Mouse (Mus musculus): ENCODE measurements around the gene Tmem208.
A peak's percentile ranks its signal among the peaks of the same experiment; 100 is the strongest.
"Not testable (repeated sequence)": the region's sequence is repeated elsewhere in the genome, so short reads cannot be mapped to it uniquely, and the experiment has no call there.

The Tmem208 gene

DNA sequence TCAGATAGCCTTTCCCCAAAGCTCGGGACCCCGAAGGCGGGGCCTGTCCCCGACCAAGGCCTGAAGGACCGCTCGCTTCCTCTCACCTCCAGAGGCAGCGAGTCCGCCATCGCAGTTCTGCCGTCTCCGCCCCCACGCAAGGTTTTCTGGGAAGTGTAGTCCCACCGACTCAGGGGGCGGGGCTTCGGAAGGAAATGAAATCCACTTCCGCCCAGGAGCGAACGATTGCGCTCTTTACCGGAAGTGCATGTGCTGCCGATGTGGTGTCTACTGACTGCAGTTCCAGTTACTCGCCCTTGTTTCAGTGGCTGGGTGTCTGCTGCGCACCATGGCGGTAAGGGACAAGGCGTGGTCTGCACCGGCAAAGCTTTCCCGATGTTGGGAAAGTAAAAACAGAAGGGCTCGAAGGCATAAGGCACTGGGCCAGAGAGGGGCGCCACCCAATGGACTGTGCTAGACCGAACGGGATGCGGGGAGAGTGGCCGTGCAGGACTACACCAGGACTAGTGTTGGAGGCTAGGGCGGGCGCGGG is at the start of gene Tmem208, which contains the start of gene Lrrc29:
Tmem208 (plus strand) TSS at position 214 of the 532 bp plus-strand sequence.
Lrrc29 (minus strand) TSS at position 138 of the 532 bp plus-strand sequence.
- peak; percentile 95 to 96 for DNase-seq (ENCODE audit: low spot score in 2 of 2)

DNA sequence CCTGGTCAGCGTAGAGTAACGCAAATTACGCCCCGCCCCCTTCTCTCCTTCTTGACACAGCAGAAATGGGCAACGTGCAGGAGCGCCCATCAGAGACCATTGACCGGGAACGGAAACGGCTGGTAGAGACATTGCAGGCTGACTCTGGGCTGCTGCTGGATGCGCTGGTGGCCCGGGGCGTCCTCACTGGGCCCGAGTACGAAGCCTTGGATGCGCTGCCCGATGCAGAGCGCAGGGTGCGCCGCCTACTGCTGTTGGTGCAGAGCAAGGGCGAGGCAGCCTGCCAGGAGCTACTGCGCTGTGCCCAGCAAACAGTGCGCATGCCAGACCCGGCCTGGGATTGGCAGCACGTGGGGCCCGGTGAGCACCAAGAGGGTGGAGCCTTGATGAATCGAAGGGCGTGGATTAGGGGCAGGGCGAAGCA is 47.2 kb upstream of the Tmem208 start:
- peak; percentile 52 to 80 for DNase-seq (ENCODE audit: low spot score in 2 of 2)

DNA sequence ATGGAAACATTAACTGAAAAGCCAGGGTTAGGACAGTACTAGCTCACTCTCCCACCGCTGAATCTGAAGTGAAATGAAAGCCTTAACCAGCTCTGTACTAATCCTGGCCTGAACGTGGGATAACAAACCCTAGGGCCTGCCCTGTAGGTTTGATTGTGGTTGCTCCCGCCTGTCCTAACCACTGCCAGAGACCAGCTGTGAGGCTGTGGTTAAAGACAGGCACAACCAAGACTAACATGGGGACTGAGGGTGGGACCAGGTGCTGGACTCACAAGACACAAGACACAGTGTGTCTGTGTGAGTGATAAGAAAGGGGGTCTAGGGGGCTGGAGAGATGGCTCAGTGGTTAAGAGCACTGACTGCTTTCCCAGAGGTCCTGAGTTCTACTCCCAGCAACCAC is 45.6 kb upstream of the Tmem208 start:
- no peak for DNase-seq (ENCODE audit: low spot score in 2 of 2)

DNA sequence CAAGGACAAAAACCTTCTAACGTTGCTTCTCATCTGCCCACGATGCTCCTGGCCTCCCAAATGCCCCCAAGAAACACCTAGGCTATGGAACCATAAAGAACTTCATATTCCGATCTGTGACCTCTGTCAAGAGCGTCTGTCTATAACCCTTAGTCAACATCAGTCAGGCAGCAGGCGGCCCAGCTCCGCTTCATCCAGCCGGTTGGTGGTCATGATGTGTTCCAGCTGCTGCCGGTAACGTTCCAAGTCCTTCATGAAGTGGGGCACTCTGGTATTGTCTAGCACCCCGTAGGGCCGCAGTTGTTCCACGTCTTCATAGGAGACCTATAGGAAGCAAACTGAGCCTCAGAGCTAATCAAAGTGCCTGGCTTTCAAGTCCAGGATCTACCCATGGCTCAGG is 44.3 kb upstream of the Tmem208 start:
- no peak for DNase-seq (ENCODE audit: low spot score in 2 of 2)

DNA sequence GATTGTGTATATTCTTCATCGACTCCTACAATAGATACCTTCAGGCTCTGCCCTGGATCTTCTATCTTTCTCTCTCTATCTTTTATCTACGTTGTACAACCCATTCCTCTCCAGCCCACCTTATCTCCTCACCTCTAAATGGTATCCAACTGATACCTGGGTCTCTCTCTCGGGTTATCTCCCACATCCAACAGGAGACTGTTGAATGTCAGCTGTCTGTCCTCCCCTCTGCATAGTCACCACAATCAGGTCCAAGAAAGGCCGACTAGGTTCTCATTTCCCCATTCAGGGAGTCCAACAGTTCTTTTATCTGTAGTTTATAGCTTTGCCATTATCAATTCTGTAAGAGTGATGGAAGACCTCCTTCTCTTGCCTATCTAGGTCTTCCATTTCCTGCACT is 43.9 kb upstream of the Tmem208 start:
- DNase-seq (ENCODE audit: low spot score in 2 of 2) = no peak

DNA sequence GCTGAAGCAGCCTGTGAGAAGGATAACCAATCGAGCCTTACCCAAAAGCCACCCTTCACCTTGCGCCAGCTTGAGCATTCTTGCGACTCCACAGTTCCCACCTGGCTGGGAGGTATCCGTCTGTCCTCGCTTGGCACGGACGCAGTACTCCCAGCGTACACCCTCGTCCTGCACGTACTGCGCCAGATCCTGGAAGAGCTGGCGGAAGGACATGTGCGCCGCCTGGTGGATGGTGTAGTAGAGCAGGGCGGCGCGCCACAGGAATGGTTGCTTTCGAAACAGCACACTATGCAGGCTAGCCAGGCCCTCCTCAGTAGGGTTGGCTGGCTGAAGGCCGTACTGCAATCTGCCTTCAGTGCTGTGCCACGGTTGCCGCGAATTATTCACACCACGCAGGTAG is 43.1 kb upstream of the Tmem208 start:
- no peak for DNase-seq (ENCODE audit: low spot score in 2 of 2)

DNA sequence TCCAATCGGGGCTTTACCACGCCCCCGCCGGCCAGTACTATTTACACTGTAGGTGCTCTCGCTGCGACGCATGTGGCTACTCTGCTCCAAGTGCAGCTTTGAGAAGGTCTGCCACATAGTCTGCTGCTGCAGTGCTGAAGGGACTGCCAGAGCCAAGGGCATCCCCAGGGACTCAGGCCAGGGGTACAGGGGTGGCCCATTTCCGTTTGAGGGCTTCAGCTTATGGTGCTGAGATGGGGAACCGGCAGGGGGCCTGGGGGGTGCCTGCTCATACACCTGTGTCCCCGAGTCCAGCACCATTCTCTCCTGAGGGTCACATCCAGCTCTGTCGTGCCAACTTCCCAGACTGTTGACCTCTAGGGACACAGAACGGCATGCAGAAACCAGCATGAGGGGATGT is 40.6 kb upstream of the Tmem208 start:
- no peak for DNase-seq (ENCODE audit: low spot score in 2 of 2)

DNA sequence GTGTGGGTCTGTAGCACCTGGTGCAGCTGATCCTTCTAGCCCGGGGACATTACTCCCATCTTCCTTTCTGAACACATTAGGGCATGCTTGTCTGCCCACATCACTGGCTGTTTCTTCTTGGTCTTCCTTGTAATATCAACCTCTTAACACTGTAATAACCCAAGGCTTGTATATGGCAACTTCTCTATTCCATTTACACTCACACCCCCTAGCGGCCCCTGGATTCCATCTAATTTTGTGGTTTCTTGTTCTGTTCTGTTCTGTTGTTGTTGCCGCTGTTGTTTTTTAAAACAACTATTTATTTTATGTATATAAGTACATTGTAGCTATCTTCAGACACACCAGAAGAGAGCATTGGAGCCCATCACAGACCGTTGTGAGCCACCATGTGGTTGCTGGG is 39.2 kb upstream of the Tmem208 start:
- DNase-seq (ENCODE audit: low spot score in 2 of 2) = no peak

DNA sequence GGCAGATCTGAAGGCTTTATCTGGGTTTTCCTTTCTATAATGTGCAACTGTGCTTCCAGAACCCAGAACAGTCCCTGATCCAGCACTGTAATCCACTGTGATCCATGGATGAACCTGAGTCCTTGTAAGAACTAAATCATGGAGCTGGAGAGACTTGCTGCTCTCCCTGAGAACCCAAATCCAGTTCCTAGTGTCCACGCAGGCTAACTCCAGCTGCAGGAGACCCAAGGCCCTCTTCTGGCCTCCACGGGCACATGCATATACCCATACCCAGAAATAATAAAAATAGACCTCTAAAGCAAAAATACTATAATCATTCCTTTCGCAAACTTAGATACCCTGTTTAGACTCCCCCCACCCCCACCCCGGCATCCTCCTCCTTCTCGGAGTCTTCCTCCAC is 37.9 kb upstream of the Tmem208 start:
- no peak for DNase-seq (ENCODE audit: low spot score in 2 of 2)

DNA sequence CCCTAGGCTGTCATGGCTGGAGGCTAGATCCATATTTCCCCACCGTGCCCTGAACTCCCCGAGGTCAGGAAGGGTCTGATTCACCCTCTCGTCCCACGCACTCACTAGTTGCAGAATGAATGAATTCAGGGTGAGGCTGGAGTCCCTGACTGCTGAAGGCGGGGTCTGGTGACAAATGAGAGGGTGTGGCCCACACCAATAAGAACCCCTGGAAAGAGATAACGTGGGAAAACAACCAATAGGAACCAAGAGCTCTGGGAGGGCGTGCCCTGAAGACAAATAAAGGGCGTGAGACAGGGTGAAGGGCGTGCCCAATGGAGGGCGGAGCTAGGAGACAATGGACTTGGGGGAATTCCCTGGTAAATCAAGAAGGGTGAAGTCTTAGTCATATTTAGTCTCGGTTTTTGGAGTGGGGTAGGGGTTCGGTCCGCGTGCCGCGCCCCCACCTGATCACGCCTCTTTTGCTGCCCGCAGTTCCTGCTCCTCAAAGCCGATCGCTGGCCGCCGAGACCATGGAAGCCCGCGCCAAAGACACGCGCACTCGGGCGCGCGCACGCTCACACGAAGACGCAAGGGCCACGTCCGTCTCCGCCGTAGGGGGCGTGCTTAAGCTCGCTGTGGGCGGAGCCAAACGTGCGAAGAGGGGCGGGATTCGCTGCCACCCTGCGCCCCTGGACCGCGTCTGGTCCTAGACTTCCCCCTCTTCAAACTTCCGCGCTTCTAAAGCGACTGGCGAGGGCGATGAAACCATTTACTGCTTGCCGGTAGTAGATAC is 37.0 kb upstream of the Tmem208 start:
- peak; percentile 90 to 97 for DNase-seq (ENCODE audit: low spot score in 2 of 2)

DNA sequence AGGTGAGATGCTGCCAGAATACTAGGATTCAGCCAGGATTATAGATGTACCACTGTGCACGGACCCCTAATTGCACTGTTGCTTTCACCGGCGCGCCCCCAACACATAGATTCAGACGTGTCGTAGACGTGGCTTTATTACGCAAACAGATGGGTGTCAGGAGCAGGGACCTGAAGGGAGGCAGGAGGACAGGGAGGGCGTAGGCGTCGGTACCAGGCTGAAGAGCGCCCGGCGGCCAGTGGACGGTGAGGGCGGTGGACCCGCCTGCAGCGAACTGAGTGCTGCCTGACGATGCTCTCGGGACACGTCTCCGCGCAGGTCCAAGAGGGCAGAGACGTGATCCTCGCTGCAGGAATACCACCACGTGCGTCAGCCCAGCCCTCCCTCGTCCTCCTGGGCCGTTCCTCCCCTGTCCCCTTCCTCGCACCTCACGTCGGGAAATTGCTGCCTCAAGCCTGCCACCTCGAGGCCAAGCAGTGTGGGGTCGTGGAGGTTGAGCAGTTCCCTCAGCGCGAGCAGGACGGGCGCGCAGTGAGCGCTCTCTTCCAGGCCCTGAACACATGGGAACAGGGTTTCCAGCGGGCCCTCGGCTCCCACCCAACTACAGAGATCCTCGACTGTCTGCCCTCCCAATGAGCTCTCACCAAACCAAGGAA is 36.2 kb upstream of the Tmem208 start, which contains the start of gene 4931428F04Rik:
4931428F04Rik (minus strand) TSS at position 60 of the 656 bp plus-strand sequence.
- peak in 1 of 2 experiments; percentile 64 for DNase-seq (ENCODE audit: low spot score in 2 of 2)

DNA sequence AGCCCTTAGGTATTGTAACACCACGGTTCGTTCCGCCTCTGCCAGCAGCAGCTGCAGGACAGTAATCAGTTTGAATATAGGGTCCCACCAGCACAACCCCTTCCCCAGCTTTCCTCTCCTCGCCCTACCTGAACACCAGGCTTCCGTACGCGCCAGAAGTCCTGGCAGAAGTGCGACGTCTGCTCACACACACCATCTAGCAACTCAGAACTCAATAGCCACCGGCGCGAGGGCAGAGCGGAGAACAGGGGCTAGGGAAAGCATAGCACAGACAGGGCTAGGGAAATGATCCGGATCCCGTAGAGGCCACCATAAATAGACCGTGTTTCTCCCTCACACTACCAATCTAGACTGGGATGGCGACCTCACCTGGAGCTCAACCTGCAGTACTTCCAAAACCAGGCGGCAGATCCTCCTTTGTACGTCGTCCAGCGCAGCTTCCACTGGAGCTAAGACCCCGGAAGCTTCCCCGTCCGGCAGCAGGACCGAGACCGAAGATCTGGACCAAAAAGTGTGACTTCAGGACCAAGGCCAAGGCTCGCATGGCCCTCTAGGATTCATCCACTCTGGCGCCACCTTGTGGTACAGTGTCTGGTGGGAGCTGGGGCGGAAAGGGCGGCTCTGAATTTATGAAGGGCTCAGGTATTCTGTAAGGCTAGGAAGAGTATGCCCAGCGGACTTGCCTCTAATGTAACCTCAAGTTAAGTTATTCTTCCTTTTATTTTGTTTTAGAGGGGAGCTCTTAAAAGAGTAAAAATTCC is 35.4 kb upstream of the Tmem208 start:
- peak; percentile 81 to 92 for DNase-seq (ENCODE audit: low spot score in 2 of 2)

DNA sequence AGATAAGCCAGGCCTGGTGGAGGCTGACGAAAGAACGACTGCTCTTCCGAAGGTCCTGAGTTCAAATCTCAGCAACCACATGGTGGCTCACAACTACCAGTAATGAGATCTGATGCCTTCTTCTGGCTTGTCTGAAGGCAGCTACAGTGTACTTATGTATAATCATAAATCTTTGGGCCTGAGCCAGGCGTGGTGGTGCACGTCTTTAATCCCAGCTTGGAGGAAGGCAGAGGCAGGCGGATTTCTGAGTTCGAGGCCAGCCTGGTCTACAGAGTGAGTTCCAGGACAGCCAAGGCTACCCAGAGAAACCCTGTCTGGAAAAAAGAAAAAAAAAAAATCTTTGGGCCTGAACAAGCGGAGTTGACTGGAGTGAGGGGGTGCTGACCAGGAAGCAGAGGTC is 34.8 kb upstream of the Tmem208 start:
- not testable (repeated sequence) for DNase-seq (ENCODE audit: low spot score in 2 of 2)

DNA sequence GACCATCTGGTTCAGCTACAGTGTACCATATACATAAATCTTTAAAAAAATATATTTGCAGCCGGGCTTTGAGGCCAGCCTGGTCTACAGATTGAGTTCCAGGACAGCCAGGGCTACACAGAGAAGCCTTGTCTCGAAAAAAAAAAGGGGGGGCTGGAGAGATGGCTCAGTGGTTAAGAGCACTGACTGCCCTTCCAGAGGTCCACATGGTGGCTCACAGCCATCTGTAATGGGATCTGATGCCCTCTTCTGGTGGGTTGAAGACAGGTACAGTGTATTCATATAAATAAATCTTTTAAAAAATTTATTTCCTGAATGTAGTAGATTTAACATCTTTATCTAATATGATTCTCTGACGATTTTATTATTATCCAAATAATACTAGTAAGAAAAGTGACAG is 34.4 kb upstream of the Tmem208 start:
- not testable (repeated sequence) for DNase-seq (ENCODE audit: low spot score in 2 of 2)

DNA sequence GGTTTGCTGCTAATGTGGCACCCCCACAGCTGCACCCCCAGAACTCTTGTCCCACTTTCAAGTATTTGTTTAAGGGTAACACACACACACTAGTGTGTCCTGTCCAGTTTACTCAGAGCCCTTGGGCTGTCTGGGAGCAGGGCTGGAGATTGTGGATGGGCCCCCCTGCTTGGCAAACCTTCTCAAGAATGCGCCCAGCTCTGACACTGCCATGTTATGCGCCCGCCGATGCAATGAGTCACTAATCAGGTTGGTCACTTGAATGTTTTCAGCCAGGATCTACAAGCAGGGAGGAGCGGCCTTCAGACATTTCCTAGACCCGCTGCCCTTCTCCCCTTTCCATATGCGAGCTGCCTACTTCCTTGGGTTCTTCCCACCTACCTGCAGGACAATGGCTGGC is 33.7 kb upstream of the Tmem208 start:
- DNase-seq (ENCODE audit: low spot score in 2 of 2) = no peak

DNA sequence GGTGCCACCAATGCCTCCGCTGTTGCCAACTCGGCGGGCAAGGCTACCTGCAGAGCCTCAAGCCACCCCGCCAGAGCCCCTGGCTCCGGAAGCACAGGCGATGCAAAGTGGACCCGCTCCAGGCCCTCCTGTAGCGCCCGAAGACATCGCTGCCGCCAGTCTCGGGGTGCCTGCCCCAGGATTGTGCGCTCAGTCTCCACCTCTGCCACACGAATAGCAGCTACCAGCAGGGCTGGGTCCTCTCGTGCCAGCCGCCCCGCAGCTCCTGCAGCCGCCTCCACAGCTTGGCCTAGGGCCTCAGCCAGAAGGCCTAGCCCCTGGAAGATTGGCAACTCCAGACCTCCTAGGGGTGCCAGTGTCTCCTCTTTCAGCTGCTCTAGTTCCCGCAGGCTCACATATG is 32.7 kb upstream of the Tmem208 start:
- DNase-seq (ENCODE audit: low spot score in 2 of 2) = peak in 1 of 2 experiments; percentile 49

DNA sequence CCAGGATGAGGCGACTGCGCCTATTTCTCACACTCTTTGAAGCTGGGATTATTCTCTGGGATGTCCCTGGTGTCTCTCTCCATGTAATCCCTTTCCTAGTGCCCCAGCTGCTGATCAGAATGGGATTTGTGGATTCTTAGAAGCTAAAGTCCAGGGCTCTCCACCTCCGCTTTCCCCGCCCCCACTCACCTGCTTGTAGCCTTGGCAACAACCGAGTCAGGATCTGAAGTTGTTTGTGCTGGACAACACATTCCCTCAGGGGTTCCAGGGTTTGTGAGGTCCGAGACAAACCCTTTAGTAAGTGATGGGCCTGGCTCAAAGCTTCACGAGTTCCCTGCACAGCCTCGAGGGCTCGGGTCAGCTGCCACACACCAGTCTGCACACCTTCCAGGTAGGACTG is 31.4 kb upstream of the Tmem208 start:
- no peak for DNase-seq (ENCODE audit: low spot score in 2 of 2)

DNA sequence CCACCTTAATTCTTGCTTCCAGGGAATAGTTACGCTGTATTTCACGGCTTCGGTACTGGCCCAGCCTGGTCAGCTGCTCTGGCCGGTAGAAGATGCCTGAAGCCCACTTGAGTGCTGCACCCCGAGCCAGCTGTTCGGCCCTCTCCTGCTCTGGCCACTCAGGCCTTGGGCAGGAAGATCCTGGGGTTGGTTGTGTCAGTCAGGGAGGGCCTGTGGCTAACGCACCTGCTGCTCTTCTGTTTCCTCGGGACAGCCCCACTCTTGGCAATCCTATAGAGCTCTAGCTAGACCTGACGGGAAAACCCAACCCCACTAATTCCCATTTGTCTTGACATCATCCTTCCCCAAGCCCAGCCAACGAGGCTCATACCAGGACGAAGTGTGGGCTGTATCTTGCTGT is 30.9 kb upstream of the Tmem208 start:
- no peak for DNase-seq (ENCODE audit: low spot score in 2 of 2)

DNA sequence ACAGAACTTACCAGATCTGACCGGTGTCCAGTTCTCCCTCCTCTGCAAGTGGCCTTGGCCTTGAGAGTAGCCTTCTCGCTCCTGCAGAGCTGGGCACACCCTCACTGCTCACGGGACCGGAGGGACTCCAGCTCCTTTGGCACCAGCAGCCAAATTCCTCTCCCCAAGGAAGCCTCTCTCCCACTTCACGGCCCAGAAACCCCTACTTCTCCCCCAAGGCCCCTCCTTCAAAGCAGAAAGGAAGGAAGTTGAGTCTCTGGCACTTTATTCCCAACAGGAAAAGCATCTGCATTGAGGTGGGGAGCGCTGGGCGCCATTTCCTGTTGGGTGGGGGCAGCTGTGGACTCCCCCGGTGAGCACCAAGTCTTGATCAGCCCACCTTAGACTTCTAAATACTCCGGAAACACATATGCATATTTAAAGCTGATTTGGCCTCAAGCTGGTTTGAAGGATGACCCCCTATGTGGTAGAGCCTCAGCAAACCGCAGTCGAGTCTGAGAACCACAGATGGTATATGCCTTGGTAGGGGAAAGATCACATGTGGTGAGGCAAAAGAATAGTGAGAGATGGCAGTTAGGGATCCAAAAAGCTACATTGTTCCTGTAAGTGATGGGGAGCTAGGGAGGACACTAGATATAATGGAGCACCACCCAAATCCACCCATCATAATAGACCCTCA is 30.1 kb upstream of the Tmem208 start, which contains the start of gene Exoc3l:
Exoc3l (minus strand) TSS at position 207 of the 679 bp plus-strand sequence.
- no peak for DNase-seq (ENCODE audit: low spot score in 2 of 2)

DNA sequence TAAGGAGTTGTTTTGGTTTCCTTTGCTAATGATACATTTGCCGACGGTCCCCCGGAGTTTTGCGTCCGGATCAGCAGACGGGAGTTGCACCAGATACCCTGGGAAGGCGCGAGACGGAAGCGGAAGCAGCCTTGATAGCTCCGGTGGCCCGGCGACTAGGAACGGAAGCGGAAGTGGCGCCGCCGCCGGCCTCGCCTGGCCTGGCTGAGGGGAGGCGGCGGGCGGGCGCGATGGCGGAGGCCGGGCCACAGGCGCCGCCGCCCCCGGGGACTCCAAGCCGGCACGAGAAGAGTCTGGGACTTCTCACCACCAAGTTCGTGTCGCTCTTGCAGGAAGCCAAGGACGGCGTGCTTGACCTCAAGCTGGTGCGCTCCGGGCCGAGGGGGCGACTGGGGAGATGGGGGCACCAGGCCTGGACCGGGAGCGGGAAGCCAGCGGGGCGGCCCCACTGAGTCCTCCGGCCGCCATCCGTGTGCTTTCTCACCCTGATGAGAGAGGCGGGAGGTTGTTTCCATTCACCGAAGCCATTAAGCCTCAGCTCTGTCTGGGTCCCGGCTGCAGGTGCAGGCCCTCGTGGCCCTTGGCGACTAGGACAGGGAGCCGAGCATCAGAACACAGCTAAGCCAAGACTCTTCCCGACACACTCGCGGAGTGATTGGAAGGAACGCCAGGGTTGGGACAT is 28.5 kb upstream of the Tmem208 start, which contains the start of gene E2f4:
E2f4 (plus strand) TSS at position 153 of the 682 bp plus-strand sequence.
- peak; percentile 84 to 90 for DNase-seq (ENCODE audit: low spot score in 2 of 2)
